Mouse (Mus musculus): ENCODE measurements at regions not wholly inside any gene's neighbourhood (a gene's known extent, or its start where the extent isn't known, plus 50 kb on each side); places are given as distances from the start of the nearest gene placed in this dataset.
A peak's percentile ranks its signal among the peaks of the same experiment; 100 is the strongest.

DNA sequence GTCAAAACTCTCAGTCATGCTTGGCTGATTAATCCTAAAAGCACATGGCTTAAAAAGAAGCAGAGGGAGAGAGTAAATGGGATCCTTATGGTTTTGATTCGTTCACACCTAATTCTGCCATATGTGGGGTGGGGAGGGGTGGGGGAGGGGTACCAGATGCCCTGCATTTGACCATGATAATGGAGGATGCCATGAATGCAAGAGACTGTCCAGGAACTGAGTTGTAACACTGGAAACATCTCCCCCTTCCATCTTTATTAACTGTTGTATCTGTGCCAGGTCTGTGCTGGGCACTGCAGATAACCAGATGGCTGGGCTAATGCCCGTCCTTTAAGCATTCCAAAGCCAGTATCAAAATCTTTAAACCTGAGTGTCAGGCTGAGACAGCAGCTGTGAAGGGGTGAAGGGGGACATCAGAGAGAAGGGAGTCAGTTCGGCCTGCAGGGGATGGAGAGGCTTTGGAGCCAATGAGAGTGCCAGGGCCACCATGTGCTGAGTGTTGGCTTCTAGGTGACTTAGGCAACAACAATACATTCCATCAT, 169.0 kb upstream of the Usp24 start:
- no peak for ATAC-seq (replicated peaks; ENCODE audit: low read depth, poor library complexity, severe bottlenecking)

DNA sequence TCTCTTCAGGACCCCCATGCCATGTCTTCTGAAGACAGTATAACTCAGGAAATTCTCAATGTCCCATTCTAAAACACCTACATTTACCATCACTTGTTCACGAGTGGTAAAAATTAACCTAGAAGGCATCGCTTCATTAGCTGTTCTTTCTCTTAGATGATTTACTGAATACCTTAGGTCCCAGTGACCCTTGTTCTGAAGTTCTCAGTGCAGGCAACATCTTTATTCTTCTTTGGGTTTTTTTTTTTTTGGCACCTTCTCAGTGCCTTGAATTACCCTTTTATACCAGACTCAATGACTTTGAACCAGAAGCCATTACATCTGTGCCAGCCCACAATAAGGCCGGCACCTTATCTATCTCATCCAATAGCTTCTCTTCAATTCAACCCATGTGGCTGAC, 167.1 kb upstream of the Usp24 start:
- no peak for ATAC-seq (replicated peaks; ENCODE audit: low read depth, poor library complexity, severe bottlenecking)

DNA sequence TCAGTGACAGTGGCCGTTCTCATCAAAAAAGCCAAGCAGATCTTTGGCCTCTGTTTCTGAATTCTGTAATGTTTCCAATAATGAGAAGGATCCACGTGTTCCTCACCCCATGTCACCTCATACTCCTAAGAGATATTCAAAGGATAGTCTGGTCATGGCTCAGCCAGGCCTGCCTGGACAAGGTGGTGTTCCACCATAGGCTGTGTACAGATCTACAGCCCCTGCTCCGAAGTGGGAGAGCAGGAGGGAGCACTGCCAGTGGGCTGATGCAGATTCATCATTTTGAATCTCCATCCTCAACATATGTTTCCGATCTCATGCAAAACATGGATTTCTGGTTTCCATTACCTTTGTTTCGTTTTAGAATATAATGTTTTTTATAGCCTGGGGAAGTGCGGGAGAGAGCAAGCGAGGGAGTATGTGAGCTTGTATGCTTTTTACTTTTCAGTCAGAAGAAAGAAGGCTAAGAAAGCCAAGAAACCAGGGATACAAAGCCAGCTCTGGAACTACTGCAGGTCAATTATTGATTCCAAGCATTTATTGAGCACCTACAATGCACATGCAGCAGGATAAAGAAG, 166.5 kb upstream of the Usp24 start:
- no peak for ATAC-seq (replicated peaks; ENCODE audit: low read depth, poor library complexity, severe bottlenecking)

DNA sequence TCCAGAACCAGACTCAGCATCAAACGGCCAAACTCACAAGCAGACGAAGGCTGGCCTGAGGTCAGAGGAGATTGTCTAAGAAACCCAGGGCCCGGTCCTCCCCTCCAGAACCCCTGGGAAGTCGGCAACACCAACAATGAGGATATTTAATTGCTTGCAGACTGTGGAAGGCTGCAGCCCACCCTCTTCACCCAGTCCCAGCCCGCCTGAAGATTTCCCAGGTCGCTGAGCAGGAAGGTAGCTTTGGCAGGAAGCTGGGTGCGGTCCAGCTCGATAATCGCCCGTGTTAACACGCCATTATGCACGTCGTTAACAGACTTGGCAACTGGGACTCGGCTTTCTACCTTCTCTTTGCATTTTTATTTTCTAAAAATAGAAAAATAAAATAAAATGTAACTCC, 165.2 kb upstream of the Usp24 start:
- ATAC-seq (replicated peaks; ENCODE audit: low read depth, poor library complexity, severe bottlenecking): no peak

DNA sequence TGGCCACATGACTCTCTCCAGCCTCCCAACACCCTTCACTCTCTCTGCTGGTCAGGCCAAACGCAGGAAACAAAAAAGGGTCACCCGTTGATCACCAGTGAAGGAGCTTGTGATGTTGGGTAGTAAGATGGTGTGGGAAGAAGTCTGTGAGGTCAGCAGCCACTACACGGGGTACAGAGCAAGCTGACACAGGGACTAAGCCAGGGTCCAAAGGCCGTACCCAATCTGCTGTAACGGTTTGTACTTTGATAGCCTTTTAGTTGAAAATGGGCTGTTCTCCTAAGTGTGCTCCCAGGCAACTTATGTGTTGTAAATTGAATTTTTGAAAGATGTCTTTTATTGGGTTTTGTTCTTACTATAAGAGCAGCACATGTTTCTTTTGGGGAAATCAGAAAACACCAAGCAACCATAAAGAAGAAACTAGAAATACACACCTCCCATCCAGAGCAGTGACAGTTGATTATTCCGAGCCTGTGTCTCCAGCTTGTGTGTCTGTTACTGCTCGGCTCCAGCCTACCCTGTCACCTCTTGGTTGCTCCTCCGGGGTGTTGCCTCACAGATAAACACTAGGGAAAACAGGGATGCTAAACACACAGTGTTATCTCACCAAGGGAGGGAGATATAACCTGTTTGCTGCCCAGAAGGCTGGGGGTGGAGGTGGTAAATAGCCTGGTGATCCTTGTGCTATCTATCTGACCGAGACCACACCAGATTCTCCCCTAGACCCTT, 158.4 kb upstream of the Usp24 start:
- ATAC-seq (replicated peaks; ENCODE audit: low read depth, poor library complexity, severe bottlenecking): no peak

DNA sequence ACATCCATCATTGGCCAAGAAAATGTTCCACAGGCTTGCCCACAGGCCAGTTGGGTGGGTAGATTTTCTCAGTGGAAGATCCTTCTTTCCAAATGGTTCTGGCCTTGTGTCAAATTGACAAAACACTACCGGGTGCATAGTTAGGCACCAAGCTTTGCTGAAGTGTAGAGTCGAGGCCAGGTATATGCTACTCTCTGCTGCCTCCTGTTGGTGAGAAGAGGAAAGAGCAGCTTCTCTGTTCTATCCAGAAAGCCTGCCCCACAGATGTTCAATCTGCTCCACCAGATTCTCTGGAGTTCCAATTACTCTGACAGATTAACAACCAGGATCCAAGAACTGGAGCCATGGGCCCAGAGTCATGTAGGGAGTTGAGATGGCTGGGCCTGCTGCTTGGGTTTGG, 154.4 kb upstream of the Usp24 start:
- peak; percentile 58; the same call in 1 of the 2 replicates for ATAC-seq (replicated peaks; ENCODE audit: low read depth, poor library complexity, severe bottlenecking)

DNA sequence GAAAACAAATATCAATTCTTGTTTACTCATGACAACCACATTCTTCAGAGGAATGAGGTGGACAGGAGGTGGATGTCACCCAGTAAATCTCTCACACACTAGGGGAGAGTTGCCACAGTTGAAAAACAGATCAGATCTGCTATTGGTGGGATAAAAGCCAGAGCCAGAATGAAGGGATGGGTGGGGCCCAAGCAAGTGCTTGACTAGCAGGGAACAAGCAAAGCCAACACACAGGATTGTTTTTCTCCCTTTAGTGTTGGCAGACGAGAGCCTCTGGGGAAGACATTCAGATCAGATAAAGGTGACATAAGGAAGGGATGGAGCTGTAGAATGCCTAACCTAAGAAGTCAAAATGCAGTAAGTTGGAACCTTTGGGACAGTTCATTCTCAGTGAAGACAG, 153.5 kb upstream of the Usp24 start:
- no peak for ATAC-seq (replicated peaks; ENCODE audit: low read depth, poor library complexity, severe bottlenecking)

DNA sequence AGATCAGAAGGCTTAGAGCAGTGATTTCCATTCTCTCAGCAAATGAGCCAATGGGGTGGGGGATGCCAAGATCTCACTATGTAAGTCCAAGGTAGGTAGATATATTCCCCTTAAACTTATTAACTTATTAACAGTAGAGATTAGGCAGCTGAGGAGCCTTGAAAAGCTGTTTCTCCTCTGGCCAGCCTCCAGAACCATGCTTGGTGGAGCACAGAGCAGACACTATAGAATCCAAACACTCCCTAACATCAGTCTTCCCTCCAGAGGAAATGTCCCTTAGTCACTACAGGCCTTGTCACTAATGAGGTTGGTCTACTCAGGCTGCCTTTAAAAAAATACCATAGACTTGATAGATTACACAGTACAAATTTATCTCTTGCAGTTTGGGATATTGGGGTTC, 152.8 kb upstream of the Usp24 start:
- ATAC-seq (replicated peaks; ENCODE audit: low read depth, poor library complexity, severe bottlenecking): no peak

DNA sequence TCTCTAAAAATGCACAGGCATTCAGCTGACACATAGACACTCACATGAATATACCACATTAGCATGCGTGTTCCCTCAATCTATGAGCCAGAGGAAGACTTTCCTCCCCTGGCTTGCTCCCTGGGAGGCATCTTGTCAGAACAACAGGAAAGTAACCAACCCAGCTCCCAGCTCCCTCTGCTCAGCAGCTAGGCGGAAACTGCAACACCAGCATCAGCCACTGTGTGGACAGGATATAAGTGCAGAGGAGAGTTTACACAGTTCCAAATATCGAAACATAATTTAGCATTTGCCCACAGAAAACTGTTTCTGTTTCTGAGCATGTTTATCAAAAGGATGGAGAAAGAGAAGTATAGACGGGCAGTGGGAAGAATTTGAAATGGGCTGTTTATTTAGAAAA, 148.3 kb upstream of the Usp24 start:
- ATAC-seq (replicated peaks; ENCODE audit: low read depth, poor library complexity, severe bottlenecking): no peak

DNA sequence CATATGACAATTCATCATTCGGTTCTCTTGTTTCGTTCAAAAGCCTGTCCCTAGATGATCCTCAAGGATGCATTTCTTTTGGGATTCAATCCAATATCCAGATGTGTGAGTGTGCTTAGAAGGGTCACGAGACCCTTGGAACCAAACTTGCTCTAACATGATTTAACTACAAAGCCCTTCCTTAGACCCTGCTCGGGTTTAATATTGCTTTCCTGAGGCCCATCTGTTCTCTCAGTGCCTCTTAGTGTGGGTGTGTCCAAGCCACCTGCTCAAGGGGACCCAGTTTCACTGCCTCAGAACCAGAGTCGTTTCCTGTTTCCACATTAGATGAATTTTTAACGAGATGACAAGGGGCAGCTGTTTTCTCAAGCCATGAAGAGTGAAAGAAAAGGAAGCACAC, 147.3 kb upstream of the Usp24 start:
- no peak for ATAC-seq (replicated peaks; ENCODE audit: low read depth, poor library complexity, severe bottlenecking)

DNA sequence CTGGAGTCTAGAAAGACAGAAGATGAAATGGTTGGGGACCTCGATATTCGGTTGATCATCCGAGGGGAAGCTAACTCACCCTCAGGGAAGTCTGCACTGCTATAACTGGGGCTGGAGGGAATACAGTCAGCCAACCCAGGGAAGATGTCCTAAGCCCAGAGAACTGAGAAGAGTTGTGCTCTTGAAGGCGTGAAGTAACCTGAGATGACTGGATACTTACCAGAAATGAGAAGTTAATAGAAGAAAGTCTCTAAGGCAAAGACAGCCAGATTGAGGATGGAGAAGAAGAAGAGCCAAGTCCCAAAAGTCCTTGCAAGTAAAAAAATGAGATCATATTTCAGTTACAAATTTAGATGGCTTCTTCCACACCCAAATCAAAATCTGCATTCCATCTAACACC, 146.5 kb upstream of the Usp24 start:
- no peak for ATAC-seq (replicated peaks; ENCODE audit: low read depth, poor library complexity, severe bottlenecking)

DNA sequence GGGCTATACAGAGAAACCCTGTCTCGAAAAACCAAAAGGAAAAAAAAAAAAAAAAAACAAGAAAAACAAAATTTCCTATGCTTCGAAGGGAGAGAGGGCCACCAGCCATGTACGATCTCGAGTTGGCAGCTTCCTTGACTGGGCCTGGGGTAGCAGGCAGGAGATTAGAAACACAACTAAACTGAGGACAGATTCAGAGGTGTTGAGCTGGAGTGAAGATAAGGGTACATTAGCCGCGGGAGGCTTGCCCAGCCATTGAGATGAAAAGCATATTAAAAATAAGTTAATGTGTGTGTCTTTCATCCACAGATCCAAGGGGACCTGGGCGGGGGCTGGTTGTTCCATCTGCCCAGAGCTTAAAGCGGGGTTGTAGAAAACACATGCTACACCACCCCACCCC, 145.3 kb upstream of the Usp24 start:
- ATAC-seq (replicated peaks; ENCODE audit: low read depth, poor library complexity, severe bottlenecking): no peak

DNA sequence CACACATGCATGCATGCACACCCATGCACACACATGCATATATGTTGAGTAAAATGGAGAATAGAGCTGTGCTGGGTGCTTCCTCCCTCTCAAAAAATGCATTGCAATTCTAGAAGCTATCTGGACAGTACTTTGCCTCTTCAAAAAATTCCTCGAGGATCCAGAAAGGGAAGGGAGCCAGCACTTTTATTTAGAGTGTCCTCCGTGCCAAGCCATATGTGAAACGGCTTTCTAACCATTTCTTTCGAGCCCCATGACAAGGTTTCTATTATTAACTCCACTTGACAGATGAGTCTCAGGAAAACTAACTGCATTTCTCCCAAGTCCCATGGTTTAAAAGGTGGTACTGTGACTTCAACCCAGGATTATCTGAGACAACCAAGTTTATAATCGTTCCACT, 140.7 kb upstream of the Usp24 start:
- ATAC-seq (replicated peaks; ENCODE audit: low read depth, poor library complexity, severe bottlenecking): no peak

DNA sequence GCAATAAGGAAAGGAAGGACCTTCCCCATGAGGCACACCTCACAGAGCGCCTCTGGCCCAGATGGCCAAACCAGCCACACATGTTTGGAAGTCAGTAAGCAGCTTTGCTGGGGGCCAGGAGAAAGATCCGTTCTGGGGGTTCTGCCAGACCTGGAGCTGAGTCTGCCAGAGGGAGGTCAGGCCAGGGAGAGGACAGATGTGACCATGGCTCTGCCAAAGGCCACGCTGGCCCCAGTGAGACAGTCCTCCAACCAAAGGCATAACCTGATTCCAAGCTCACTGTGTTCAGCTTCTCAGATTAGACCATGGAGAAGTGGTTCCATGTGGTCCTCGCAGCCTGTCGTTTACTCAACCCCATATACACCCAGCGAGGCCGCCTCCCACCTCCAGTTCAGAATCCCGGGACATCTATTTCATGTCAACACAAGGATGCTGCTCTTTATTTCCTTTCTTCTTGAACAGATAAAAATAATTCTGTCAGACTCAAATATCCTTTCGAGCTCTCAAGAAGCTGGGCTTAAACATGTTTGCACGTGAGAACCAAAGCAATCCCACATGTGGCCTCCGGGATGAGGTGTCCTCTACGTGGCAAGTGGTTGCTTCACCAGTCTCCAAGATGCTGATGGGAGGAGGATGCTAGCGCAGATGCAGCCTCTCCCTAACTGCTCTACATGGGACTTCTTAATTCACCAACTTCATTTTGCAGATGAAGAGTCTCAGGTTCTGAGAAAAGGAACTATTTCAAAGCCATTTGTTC, 130.1 kb upstream of the Usp24 start:
- no peak for ATAC-seq (replicated peaks; ENCODE audit: low read depth, poor library complexity, severe bottlenecking)

DNA sequence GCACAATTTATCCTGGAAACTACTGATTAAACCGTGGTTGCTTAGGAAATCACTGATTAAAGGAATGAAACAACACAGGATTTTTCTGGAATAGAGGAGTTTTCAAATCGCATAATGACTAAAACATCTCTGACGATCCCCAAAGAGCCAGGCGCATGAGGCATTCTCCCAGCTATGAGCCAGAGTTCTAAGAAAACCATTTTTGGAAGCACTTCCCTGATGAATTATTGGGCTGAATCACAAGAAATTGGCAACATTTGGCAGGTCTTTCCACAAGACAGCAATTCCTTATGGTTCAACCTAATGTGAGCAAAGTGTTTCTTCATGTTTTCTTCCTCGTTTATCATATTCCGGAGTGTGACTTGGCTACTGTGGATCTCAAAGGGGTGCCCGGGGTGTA, 129.3 kb upstream of the Usp24 start:
- no peak for ATAC-seq (replicated peaks; ENCODE audit: low read depth, poor library complexity, severe bottlenecking)

DNA sequence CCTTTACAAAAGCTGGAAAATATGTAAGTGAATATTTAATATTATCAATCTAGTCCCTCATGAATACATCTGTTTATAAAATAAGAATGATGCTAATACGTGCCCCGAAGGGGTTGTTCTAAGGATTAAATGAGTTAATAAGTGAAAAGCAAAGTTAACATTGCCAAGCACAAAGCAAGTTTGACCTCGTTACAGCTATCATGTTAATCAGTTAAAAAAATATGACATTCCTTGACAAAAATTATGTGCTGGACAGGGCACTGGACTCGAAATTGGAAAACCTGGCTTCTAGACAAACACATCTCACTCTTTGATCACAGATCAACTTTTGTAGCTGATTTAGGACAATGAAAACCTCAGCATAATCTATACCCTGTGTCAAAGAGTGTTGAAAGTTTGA, 125.8 kb upstream of the Usp24 start:
- no peak for ATAC-seq (replicated peaks; ENCODE audit: low read depth, poor library complexity, severe bottlenecking)

DNA sequence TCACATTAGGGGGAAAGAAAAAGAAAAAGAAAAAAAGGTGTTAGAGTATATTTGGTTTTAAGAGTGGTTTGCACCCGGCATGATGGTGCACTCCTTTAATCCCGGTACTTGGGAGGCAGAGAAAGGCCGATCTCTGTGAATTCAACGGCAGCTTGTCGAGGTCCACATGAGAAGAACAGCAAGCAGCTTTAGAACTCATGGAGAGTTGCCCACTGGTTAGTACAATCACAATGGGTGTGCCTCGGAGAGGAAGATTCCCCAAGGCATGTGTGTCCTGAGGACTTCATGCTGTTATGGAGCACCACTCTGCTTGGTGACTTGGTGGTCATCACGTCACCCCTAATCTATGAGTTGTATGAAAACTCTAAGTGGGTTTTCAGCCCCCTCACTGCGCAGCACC, 124.7 kb upstream of the Usp24 start:
- ATAC-seq (replicated peaks; ENCODE audit: low read depth, poor library complexity, severe bottlenecking): no peak

DNA sequence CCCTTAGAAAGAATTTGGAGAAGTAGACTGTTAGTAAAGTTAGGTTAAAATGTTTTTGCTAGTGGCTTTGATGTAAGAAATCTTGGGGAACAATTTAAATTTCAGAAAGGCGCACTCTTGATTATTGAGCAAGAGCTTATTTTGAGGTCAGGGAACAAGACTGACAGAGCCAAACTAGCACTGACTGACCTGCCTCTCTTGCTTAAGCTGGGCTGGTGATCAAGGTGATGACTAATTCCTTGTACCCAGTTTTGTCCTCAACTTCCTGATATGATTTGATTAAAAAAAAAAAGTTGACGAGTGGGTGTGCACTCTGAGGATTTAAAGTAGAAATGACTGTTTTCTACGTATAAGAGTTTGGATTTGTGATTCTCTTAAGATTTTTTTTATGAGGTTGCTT, 124.2 kb upstream of the Usp24 start:
- no peak for ATAC-seq (replicated peaks; ENCODE audit: low read depth, poor library complexity, severe bottlenecking)

DNA sequence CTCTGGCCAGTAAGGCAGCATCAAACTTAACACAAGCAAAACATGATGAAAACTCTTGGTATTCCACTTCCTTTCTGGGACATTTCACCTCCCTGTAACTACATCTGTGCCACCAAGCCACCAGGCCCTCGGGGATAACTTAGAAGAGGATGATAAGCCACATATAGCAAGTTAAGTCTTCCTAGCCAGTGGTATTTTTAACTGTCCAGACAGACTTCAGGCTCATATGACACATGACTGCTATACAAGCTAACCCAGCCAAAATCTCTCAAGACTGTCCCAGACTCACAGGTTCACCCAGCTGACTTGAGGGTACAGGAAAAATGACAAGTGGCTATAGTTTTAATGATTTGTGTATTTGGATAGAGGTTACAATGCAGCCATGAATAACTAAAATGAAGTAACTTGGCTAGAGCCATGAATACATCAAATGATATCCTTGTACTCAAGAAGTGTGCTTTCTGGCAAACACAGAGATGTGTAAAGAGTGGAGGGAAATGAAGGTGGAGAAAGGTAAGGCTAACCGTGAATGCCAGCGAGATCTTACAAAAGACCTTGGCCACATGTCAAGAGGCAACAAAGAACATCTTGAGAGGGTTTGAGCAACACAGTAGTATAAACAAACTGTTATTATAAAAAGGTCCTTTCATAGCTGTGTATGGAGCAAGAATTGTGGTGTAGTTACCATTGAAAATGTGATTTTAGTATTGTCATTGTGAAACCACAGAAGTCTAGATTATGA, 122.6 kb upstream of the Usp24 start:
- ATAC-seq (replicated peaks; ENCODE audit: low read depth, poor library complexity, severe bottlenecking): no peak

DNA sequence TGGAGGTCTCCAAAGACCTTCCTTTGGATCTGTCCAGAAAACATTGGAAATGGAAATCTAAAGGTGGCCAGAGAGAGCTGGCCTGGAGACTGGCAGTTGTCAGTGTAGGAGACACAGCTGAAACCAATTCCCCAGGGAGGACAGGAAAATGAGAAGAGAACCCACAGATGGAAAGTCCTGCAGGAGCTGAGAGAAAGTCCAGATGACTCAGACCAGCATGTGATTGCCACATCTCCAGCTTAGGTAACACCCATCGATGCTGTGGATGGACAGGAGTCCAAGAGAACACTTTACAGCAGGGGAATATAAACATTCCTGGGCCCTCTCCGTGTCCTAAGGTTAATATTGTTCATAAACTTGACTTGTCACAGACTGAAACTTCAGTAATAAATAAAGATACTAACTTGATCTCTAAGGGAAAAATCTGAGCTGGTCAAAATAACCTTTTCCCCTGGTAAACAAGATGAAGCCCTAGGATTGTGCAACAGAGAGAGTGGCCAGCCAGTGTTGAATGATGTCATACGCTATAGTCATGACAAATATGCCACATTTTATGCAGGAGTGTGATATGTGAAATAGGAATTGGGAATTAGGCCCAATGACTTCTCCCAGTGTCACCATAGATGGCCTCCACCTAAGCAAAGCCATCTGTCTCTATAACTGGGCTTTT, 120.4 kb upstream of the Usp24 start:
- ATAC-seq (replicated peaks; ENCODE audit: low read depth, poor library complexity, severe bottlenecking): no peak

Data from common myeloid progenitor, adult 5-6 weeks (primary cell).